Mouse (Mus musculus): Measurements from ENCODE around the gene Rgcc.

DNA sequence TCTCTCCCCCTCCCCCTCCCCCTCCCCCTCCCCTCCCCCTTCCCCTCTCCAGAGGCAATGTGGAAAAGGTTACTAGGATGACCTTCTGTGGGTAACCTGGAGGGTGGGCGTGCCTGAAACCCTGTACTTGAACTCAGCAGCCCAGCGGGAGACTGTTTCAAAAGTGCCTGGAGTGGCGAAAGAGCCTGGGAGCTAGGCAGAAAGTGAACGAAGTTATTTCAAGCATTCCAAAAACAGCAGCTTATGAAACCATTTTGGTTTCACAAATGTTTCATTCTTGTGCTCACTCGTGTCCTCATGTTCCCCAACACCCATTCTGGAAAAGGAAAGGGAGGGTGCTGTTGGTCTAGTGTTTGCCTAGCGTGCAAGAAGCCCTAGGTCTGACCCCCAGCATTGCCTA lies 1.6 kb downstream of the Rgcc start:
- no peak for TF ChIP-seq MAFK (IDR thresholded peaks at IDR 0.05; ENCODE audit: insufficient read depth, low read depth, low read length)
- TF ChIP-seq ZC3H11A (IDR thresholded peaks at IDR 0.05; ENCODE audit: borderline replicate concordance, low read depth, low read length), result no peak
